Mouse (Mus musculus) mature B cell (primary cell): ENCODE data around the gene Bean1.

Experiments used
- in situ Hi-C: fragments of 300-500 bp; cut with MboI; formaldehyde crosslinking; loops from 2 replicates; pipeline ENCODE4 v1.14.3; 2019

Gene Bean1

GRCm38 (mm10) chr8:104171050-104171620 is 893 bp downstream of the Bean1 start:
- in situ Hi-C loops, result no loop called here

GRCm38 (mm10) chr8:104172420-104172819 is 2.2 kb downstream of the Bean1 start:
- in situ Hi-C loops, result no loop called here

GRCm38 (mm10) chr8:104175848-104176527 is 5.7 kb downstream of the Bean1 start:
- in situ Hi-C loops, result no loop called here

- in situ Hi-C loops, result no loop called here
Measured at GRCm38 (mm10) chr8:104177054-104177453, 6.8 kb downstream of the Bean1 start.

- in situ Hi-C loops, result no loop called here
Measured at GRCm38 (mm10) chr8:104184905-104185304, 14.7 kb downstream of the Bean1 start.

GRCm38 (mm10) chr8:104186827-104187226 is 16.6 kb downstream of the Bean1 start:
- in situ Hi-C loops, result no loop called here

GRCm38 (mm10) chr8:104187622-104188021 is 17.4 kb downstream of the Bean1 start:
- in situ Hi-C loops, result no loop called here

GRCm38 (mm10) chr8:104188459-104188858 is 18.2 kb downstream of the Bean1 start:
- in situ Hi-C loops, result no loop called here

GRCm38 (mm10) chr8:104190777-104191468 is 20.7 kb downstream of the Bean1 start:
- in situ Hi-C loops, result no loop called here

GRCm38 (mm10) chr8:104191496-104191895 is 21.3 kb downstream of the Bean1 start:
- in situ Hi-C loops, result no loop called here

GRCm38 (mm10) chr8:104199802-104200201 is 29.6 kb downstream of the Bean1 start:
- in situ Hi-C loops, result no loop called here

GRCm38 (mm10) chr8:104201622-104202021 is 31.4 kb downstream of the Bean1 start:
- in situ Hi-C loops, result no loop called here

- in situ Hi-C loops, result no loop called here
Measured at GRCm38 (mm10) chr8:104202320-104202719, 32.1 kb downstream of the Bean1 start.

GRCm38 (mm10) chr8:104205292-104205691 is 35.0 kb downstream of the Bean1 start:
- in situ Hi-C loops, result no loop called here

GRCm38 (mm10) chr8:104217601-104218000 is 47.4 kb downstream of the Bean1 start:
- in situ Hi-C loops, result no loop called here

GRCm38 (mm10) chr8:104219079-104219478 is 48.8 kb downstream of the Bean1 start:
- in situ Hi-C loops, result no loop called here

- in situ Hi-C loops, result loop anchor here (10.0 kb wide), 1 partner anchor 125 kb away; no protein-coding TSS in a partner anchor
Measured at GRCm38 (mm10) chr8:104219806-104220205, 49.6 kb downstream of the Bean1 start.

GRCm38 (mm10) chr8:104227048-104227447 is 56.8 kb downstream of the Bean1 start:
- in situ Hi-C loops, result loop anchor here (10.0 kb wide), 1 partner anchor 132 kb away; no protein-coding TSS in a partner anchor

GRCm38 (mm10) chr8:104230377-104230776 is 60.1 kb downstream of the Bean1 start:
- in situ Hi-C loops, result no loop called here

- in situ Hi-C loops, result no loop called here
Measured at GRCm38 (mm10) chr8:104232039-104232438, 61.8 kb downstream of the Bean1 start.

GRCm38 (mm10) chr8:104232919-104233318 is 62.7 kb downstream of the Bean1 start:
- in situ Hi-C loops, result no loop called here

GRCm38 (mm10) chr8:104234573-104234972 is 64.3 kb downstream of the Bean1 start:
- in situ Hi-C loops, result no loop called here

- in situ Hi-C loops, result no loop called here
Measured at GRCm38 (mm10) chr8:104239418-104239861, 69.2 kb downstream of the Bean1 start.
